Mouse (Mus musculus) CH12.LX (cell line): Measurements from ENCODE around the gene Shmt2. TPM values are rescaled to one million over a fixed set of nuclear protein-coding genes. Genes with fewer than 3 reads are reported as not detected.

Source experiments
- DNase-seq: peaks from one replicate; pipeline ENCODE4 v3.0.0-alpha.2; 2013; ENCODE audit errors: extremely low read depth
- H3K27ac ChIP-seq: 2 replicates; pipeline ENCODE4 v1.5.1; 2012; ENCODE audit warnings: low read depth, mild to moderate bottlenecking, control low read depth, moderate library complexity; ENCODE audit not compliant: insufficient read depth
- H3K27me3 ChIP-seq: replicated peaks from 2 replicates; pipeline ENCODE3; 2012; ENCODE audit warnings: inconsistent platforms
- H3K36me3 ChIP-seq, 2 experiments: replicated peaks in 1 of 2; 2 replicates each; pipeline versions ENCODE3 to v1.6.1; 2012; ENCODE audit warnings: inconsistent platforms in 1 of 2, low read length in 1 of 2, mild to moderate bottlenecking in 1 of 2, mixed read lengths in 1 of 2, moderate library complexity in 1 of 2; ENCODE audit not compliant: control insufficient read depth in 1 of 2, insufficient read depth in 1 of 2
- H3K4me1 ChIP-seq, 2 experiments: 2 replicates each; pipeline ENCODE4 v1.6.1; 2012; ENCODE audit warnings: inconsistent platforms in 1 of 2, moderate library complexity in 1 of 2; ENCODE audit not compliant: insufficient read depth in 2 of 2, control insufficient read depth in 1 of 2
- H3K4me2 ChIP-seq: 2 replicates; pipeline ENCODE4 v1.6.1; 2012; ENCODE audit warnings: low read depth, mild to moderate bottlenecking, control low read depth; ENCODE audit not compliant: poor library complexity, insufficient read depth, severe bottlenecking
- H3K4me3 ChIP-seq, 3 experiments: fragments of 150-350 bp in 1 of 3; sonication (generic) in 1 of 3; replicated peaks in 1 of 3; 2 replicates each; pipeline versions ENCODE3 to v1.5.1; 2011 to 2012; ENCODE audit warnings: low read depth in 2 of 3, low read length in 2 of 3, mild to moderate bottlenecking in 2 of 3, moderate library complexity in 2 of 3, control low read depth in 1 of 3, improper control_type of control experiment in 1 of 3, inconsistent platforms in 1 of 3, mixed read lengths in 1 of 3; ENCODE audit not compliant: poor library complexity in 1 of 3
- H3K79me2 ChIP-seq: replicated peaks from 2 replicates; pipeline ENCODE4 v1.6.1; 2012; ENCODE audit warnings: mild to moderate bottlenecking, moderate library complexity; ENCODE audit not compliant: control insufficient read depth, poor library complexity, insufficient read depth, severe bottlenecking; ENCODE audit errors: extremely low read depth
- H3K9ac ChIP-seq: 2 replicates; pipeline ENCODE4 v1.6.1; 2012; ENCODE audit warnings: low read depth, mild to moderate bottlenecking, control low read depth, moderate library complexity; ENCODE audit not compliant: insufficient read depth
- H3K9me3 ChIP-seq: replicated peaks from 2 replicates; pipeline ENCODE3; 2012; ENCODE audit warnings: low read length, inconsistent platforms, mixed read lengths
- BHLHE40 ChIP-seq: IDR thresholded peaks from 2 replicates; pipeline ENCODE4 v1.6.1; 2011; ENCODE audit warnings: mild to moderate bottlenecking, low read depth, low read length, improper control_type of control experiment
- CHD1 ChIP-seq: IDR thresholded peaks from 2 replicates; pipeline ENCODE4 v1.6.1; 2012; ENCODE audit warnings: low read depth, low read length, improper control_type of control experiment, inconsistent platforms
- CHD2 ChIP-seq: IDR thresholded peaks from 2 replicates; pipeline ENCODE4 v1.6.1; 2011; ENCODE audit warnings: low read length, improper control_type of control experiment
- CTCF ChIP-seq, 2 experiments: IDR thresholded peaks in 1 of 2; conservative IDR thresholded peaks in 1 of 2; 2 replicates each; pipeline ENCODE4 v1.5.1; 2011 to 2012; ENCODE audit warnings: low read depth in 2 of 2, low read length in 2 of 2, improper control_type of control experiment in 1 of 2, inconsistent platforms in 1 of 2, mild to moderate bottlenecking in 1 of 2, moderate library complexity in 1 of 2
- E2F4 ChIP-seq: IDR thresholded peaks from 2 replicates; pipeline ENCODE4 v1.6.1; 2011; ENCODE audit warnings: low read depth, low read length, improper control_type of control experiment; ENCODE audit not compliant: insufficient replicate concordance
- ELF1 ChIP-seq: IDR thresholded peaks from 2 replicates; pipeline ENCODE4 v1.6.1; 2014; ENCODE audit warnings: low read depth, mild to moderate bottlenecking, inconsistent platforms, low read length, improper control_type of control experiment
- EP300 ChIP-seq: IDR thresholded peaks from 2 replicates; pipeline ENCODE4 v1.6.1; 2011; ENCODE audit warnings: low read length, improper control_type of control experiment
- ETS1 ChIP-seq: conservative IDR thresholded peaks from 2 replicates; pipeline ENCODE4 v1.6.1; 2012; ENCODE audit warnings: low read depth, mild to moderate bottlenecking, inconsistent platforms, low read length, improper control_type of control experiment, moderate library complexity
- GABPA ChIP-seq: IDR thresholded peaks from 2 replicates; pipeline ENCODE4 v1.6.1; 2012; ENCODE audit warnings: low read depth, low read length, improper control_type of control experiment, inconsistent platforms; ENCODE audit not compliant: insufficient replicate concordance
- IRF4 ChIP-seq: IDR thresholded peaks from 2 replicates; pipeline ENCODE4 v1.6.1; 2014; ENCODE audit warnings: low read depth, mild to moderate bottlenecking, inconsistent platforms, low read length, improper control_type of control experiment
- JUN ChIP-seq: IDR thresholded peaks from 2 replicates; pipeline ENCODE4 v1.6.1; 2011; ENCODE audit warnings: low read depth, mild to moderate bottlenecking, low read length, improper control_type of control experiment, moderate library complexity; ENCODE audit not compliant: insufficient read depth
- JUND ChIP-seq: conservative IDR thresholded peaks from 2 replicates; pipeline ENCODE4 v1.6.1; 2011; ENCODE audit warnings: low read depth, low read length, improper control_type of control experiment
- KAT2A ChIP-seq: IDR thresholded peaks from 2 replicates; pipeline ENCODE4 v1.6.1; 2012; ENCODE audit warnings: low read length, improper control_type of control experiment, inconsistent platforms; ENCODE audit not compliant: insufficient replicate concordance
- MAFK ChIP-seq: IDR thresholded peaks from 2 replicates; pipeline ENCODE4 v1.6.1; 2011; ENCODE audit warnings: low read length, improper control_type of control experiment; ENCODE audit not compliant: insufficient replicate concordance
- MAX ChIP-seq: IDR thresholded peaks from 2 replicates; pipeline ENCODE4 v1.6.1; 2011; ENCODE audit warnings: low read length, improper control_type of control experiment
- MAZ ChIP-seq: IDR thresholded peaks from 2 replicates; pipeline ENCODE4 v1.6.1; 2012; ENCODE audit warnings: low read depth, mild to moderate bottlenecking, inconsistent platforms, low read length, improper control_type of control experiment, moderate library complexity
- MEF2A ChIP-seq: IDR thresholded peaks from 2 replicates; pipeline ENCODE4 v1.6.1; 2014; ENCODE audit warnings: low read depth, mild to moderate bottlenecking, inconsistent platforms, low read length, improper control_type of control experiment, borderline replicate concordance
- MXI1 ChIP-seq: IDR thresholded peaks from 2 replicates; pipeline ENCODE4 v1.6.1; 2011; ENCODE audit warnings: mild to moderate bottlenecking, low read depth, low read length, improper control_type of control experiment
- MYC ChIP-seq: IDR thresholded peaks from 2 replicates; pipeline ENCODE4 v1.6.1; 2011; ENCODE audit warnings: low read depth, mild to moderate bottlenecking, improper control_type of control experiment, low read length
- NELFE ChIP-seq: IDR thresholded peaks from 2 replicates; pipeline ENCODE4 v1.6.1; 2011; ENCODE audit warnings: low read depth, low read length, improper control_type of control experiment
- NRF1 ChIP-seq: IDR thresholded peaks from 2 replicates; pipeline ENCODE4 v1.6.1; 2014; ENCODE audit warnings: low read depth, mild to moderate bottlenecking, inconsistent platforms, low read length, improper control_type of control experiment, moderate library complexity
- PAX5 ChIP-seq: IDR thresholded peaks from 2 replicates; pipeline ENCODE4 v1.6.1; 2012; ENCODE audit warnings: low read length, inconsistent platforms, mixed read lengths
- RAD21 ChIP-seq: IDR thresholded peaks from 2 replicates; pipeline ENCODE4 v1.6.1; 2011; ENCODE audit warnings: low read depth, mild to moderate bottlenecking, low read length, improper control_type of control experiment, moderate library complexity
- SIN3A ChIP-seq: IDR thresholded peaks from 2 replicates; pipeline ENCODE4 v1.6.1; 2012; ENCODE audit warnings: low read length, improper control_type of control experiment, inconsistent platforms
- SMC3 ChIP-seq: IDR thresholded peaks from 2 replicates; pipeline ENCODE4 v1.6.1; 2011; ENCODE audit warnings: low read depth, low read length, improper control_type of control experiment
- UBTF ChIP-seq: IDR thresholded peaks from 2 replicates; pipeline ENCODE4 v1.6.1; 2012; ENCODE audit warnings: low read depth, mild to moderate bottlenecking, inconsistent platforms, low read length, improper control_type of control experiment, moderate library complexity
- ZC3H11A ChIP-seq: IDR thresholded peaks from 2 replicates; pipeline ENCODE4 v1.6.1; 2012; ENCODE audit warnings: low read depth, mild to moderate bottlenecking, inconsistent platforms, low read length, improper control_type of control experiment
- ZKSCAN1 ChIP-seq: IDR thresholded peaks from 2 replicates; pipeline ENCODE4 v1.6.1; 2012; ENCODE audit warnings: low read depth, inconsistent platforms, low read length, improper control_type of control experiment, borderline replicate concordance
- dilution Hi-C: fragments of 300-500 bp; cut with MboI; formaldehyde crosslinking; loops from 2 replicates; pipeline ENCODE4 v1.14.3; 2020; ENCODE audit warnings: low sequenced_read_pairs; ENCODE audit not compliant: extremely low pct_unique_long_range_greater_than_20kb, extremely low pct_ligation_motif_present
- in situ Hi-C: fragments of 300-500 bp; cut with MboI; formaldehyde crosslinking; loops from 3 replicates; pipeline ENCODE4 v1.14.3; 2019; ENCODE audit warnings: low sequenced_read_pairs, low pct_ligation_motif_present, low pct_unique_long_range_greater_than_20kb, mixed read lengths
- polyA plus RNA-seq: library from polyadenylated mRNA; unstranded; fragments of >175 nt; gene quantifications from 2 replicates; pipeline ENCODE4 v1.2.1, GENCODE M21; 2012; ENCODE audit warnings: low read depth; ENCODE audit not compliant: insufficient read length
- total RNA-seq, 2 experiments: library from RNA; depleted of rRNA; stranded (reverse); fragments of 300-350 nt in 1 of 2; fragments of >200 nt in 1 of 2; gene quantifications; 2 replicates each; pipeline ENCODE4 v1.2.3; 2012 to 2014

The Shmt2 gene
- total and polyA plus RNA-seq, 3 experiments, result 267 to 353 (median 317) TPM

GRCm38 (mm10) chr10:127500042-127500441 is 22.2 kb downstream of the Shmt2 start:
- in situ Hi-C loops, result no loop called here

GRCm38 (mm10) chr10:127499516-127499915 is 22.7 kb downstream of the Shmt2 start:
- dilution Hi-C loops, result no loop called here
- H3K36me3 ChIP-seq, result peaks cover 31 to 63% of the 10 kb centered on the region in 2 experiments

More at GRCm38 (mm10) chr10:127500042-127500441, 22.2 kb downstream of the Shmt2 start:
- Histone ChIP-seq H3K27me3 (no peaks in the 10 kb centered on the region), H3K9ac (no peak overlapping the region), H3K36me3 (peaks cover 26 to 57% of the 10 kb centered on the region in 2 experiments), H3K79me2 (no peaks in the 10 kb centered on the region), H3K4me1 (no peaks in the 10 kb centered on the region), H3K4me2 (no peak overlapping the region), H3K9me3 (no peaks in the 10 kb centered on the region), H3K27ac (no peak overlapping the region), H3K4me3 (no peak overlapping the region)
- dilution Hi-C loops, result no loop called here
- no peak for DNase-seq
- TF ChIP-seq JUN (no peak), MAFK (no peak), RAD21 (no peak), JUND (no peak), ETS1 (no peak), MEF2A (no peak), NELFE (no peak), CTCF (conservative IDR thresholded peaks at IDR 0.05 in 1 of 2, IDR thresholded peaks at IDR 0.05 in 1 of 2; ENCODE audit: low read depth in 2 of 2, low read length in 2 of 2) (no peak), CHD1 (no peak), MAX (no peak), NRF1 (no peak), PAX5 (no peak), UBTF (no peak), ZC3H11A (no peak), EP300 (no peak), GABPA (no peak), IRF4 (no peak), CHD2 (no peak), MXI1 (no peak), MYC (no peak)

More at GRCm38 (mm10) chr10:127499516-127499915, 22.7 kb downstream of the Shmt2 start:
- in situ Hi-C loops, result no loop called here
- no peak overlapping the region for H3K9ac ChIP-seq
- DNase-seq, result no peak
- no peak overlapping the region for H3K4me3 ChIP-seq
- no peaks in the 10 kb centered on the region for H3K9me3 ChIP-seq
- H3K27me3 ChIP-seq, result no peaks in the 10 kb centered on the region
- no peak overlapping the region for H3K27ac ChIP-seq
- H3K4me1 ChIP-seq, result no peaks in the 10 kb centered on the region
- H3K79me2 ChIP-seq, result no peaks in the 10 kb centered on the region
- H3K4me2 ChIP-seq, result no peak overlapping the region
- TF ChIP-seq CHD2 (no peak), BHLHE40 (no peak), MXI1 (no peak), SIN3A (no peak), E2F4 (no peak), MAZ (no peak), ELF1 (no peak), SMC3 (no peak), UBTF (no peak), ZKSCAN1 (no peak), ETS1 (no peak), RAD21 (no peak), CHD1 (no peak), MEF2A (no peak), KAT2A (no peak), JUND (no peak), ZC3H11A (no peak), NELFE (no peak)
